Mouse (Mus musculus): ENCODE data around the gene Igf1r. TPM values are rescaled to one million over a fixed set of nuclear protein-coding genes. Genes with fewer than 3 reads are reported as not detected.

The Igf1r gene
- total and polyA plus RNA-seq, 3 experiments: 5.6 to 14.4 (median 12.3) TPM

DNA sequence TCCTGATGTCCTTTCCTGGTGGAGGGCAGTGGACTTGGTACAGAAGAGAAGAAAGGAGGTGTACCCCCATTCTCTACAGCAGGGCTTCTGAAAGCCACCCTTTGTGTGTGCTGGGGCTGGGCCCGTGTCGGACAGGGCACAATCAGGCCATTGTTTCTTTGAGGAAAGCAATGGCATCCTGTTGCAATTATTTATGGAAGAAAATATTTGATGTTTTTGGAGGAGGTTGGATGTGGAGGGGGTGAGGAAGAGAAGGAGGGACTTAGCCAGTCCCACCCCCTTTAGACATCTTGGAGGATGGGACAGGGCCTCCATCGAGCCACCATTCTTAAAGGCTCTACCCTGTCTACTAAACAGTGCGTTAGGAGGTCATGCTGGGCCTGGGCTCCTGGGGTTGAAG is 142.9 kb downstream of the Igf1r start:
- 73% methylated on average over 4 of the region's 4 CpGs for WGBS

DNA sequence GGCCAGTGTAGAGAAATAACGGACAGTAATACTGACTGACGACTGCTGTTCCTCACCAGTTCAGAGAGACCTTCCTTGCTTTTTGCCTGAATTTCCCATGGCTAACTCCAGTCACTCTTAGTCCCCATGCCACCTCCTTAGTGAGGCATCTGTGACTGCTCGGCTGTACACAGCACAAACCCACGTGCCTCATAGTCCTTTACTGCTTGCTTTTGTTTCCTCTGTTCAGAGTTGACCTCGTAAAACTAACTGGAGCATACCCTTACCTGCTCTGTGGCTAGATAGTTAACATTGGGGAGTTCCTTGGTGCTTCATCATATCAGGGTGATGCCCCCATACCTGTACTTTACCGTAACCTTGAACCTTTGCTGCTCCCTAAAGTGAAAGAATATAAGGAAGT is 143.8 kb downstream of the Igf1r start:
- 86% methylated on average over 6 of the region's 6 CpGs for WGBS
- TF ChIP-seq CTCF (IDR thresholded peaks at IDR 0.05) (no peak), POLR2A (IDR thresholded peaks at IDR 0.05; ENCODE audit: insufficient read depth, low read depth, low read length) (no peak)
- DNase-seq: no peak
- H3K79me2 ChIP-seq (replicated peaks; ENCODE audit: control insufficient read depth, insufficient read depth, low read length): peaks cover 3% of the 10 kb centered on the region; the same call in 1 of the 2 replicates
- intact Hi-C loops (cut with DNase I): no loop called here
- H3K9ac ChIP-seq (ENCODE audit: low read depth, low read length): no peak overlapping the region
- H3K36me3 ChIP-seq (ENCODE audit: control insufficient read depth, insufficient read depth, low read length): no peaks in the 10 kb centered on the region
- H3K27ac ChIP-seq: no peak overlapping the region
- H3K4me3 ChIP-seq: no peak overlapping the region
- peaks cover 3% of the 10 kb centered on the region; the same call in 1 of the 2 replicates for H3K4me1 ChIP-seq (ENCODE audit: control insufficient read depth, insufficient read depth, low read length)
- H3K27me3 ChIP-seq (ENCODE audit: control insufficient read depth, insufficient read depth, low read length): no peaks in the 10 kb centered on the region

More for the DNA sequence above, 142.9 kb downstream of the Igf1r start:
- Histone ChIP-seq H3K9ac (ENCODE audit: low read depth, low read length) (no peak overlapping the region), H3K36me3 (ENCODE audit: control insufficient read depth, insufficient read depth, low read length) (no peaks in the 10 kb centered on the region), H3K79me2 (replicated peaks; ENCODE audit: control insufficient read depth, insufficient read depth, low read length) (peaks cover 3% of the 10 kb centered on the region; the same call in 1 of the 2 replicates), H3K27ac (no peak overlapping the region), H3K4me3 (no peak overlapping the region), H3K27me3 (ENCODE audit: control insufficient read depth, insufficient read depth, low read length) (no peaks in the 10 kb centered on the region), H3K4me1 (ENCODE audit: control insufficient read depth, insufficient read depth, low read length) (peaks cover 3% of the 10 kb centered on the region; the same call in 1 of the 2 replicates)
- intact Hi-C loops (cut with DNase I): no loop called here
- TF ChIP-seq CTCF (IDR thresholded peaks at IDR 0.05) (no peak), EP300 (IDR thresholded peaks at IDR 0.05; ENCODE audit: insufficient read depth, low read depth, low read length) (no peak), POLR2A (IDR thresholded peaks at IDR 0.05; ENCODE audit: insufficient read depth, low read depth, low read length) (no peak)
- DNase-seq: no peak

DNA sequence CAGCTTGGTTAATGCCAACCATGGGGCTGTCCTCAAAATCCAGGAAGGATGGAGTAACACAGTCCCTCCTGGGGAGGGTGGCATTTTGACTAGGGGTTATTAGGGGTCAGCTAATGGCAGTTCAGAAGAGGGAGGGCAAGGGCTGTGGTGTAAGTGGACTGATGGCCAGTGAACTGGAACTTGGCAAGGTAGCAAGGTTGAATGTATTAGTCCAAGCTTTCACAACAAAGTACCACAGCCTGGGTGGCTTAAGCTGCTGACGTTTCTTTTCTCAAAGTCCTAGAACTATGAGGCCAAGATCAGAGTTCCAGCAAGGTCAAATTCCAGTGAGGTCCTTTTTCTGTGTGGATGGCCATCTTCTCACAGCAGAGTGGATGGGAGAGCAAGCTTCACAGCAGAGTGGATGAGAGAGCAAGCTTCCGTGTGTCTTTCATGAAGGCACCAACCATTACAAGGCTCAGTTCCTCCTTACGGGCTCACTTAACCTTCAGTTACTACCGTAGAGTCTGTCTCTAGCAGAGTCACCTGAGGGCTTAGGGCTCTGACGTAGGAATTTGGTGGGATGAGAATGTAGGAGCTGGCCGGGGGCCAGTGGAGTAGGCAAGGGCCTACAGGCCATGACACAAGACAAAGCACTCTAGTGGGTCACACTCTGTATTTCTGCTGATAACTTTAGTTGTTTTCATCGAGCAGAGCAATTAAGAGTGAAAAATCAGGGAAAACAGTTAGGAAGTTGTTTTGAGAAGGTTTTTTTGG is 144.6 kb downstream of the Igf1r start:
- Histone ChIP-seq H3K4me1 (ENCODE audit: control insufficient read depth, insufficient read depth, low read length) (peaks cover 3% of the 10 kb centered on the region; the same call in 1 of the 2 replicates), H3K4me3 (no peak overlapping the region), H3K9ac (ENCODE audit: low read depth, low read length) (no peak overlapping the region), H3K27me3 (ENCODE audit: control insufficient read depth, insufficient read depth, low read length) (no peaks in the 10 kb centered on the region), H3K79me2 (replicated peaks; ENCODE audit: control insufficient read depth, insufficient read depth, low read length) (peaks cover 3% of the 10 kb centered on the region; the same call in 1 of the 2 replicates), H3K27ac (no peak overlapping the region), H3K36me3 (ENCODE audit: control insufficient read depth, insufficient read depth, low read length) (no peaks in the 10 kb centered on the region)
- TF ChIP-seq POLR2A (IDR thresholded peaks at IDR 0.05; ENCODE audit: insufficient read depth, low read depth, low read length) (no peak), EP300 (IDR thresholded peaks at IDR 0.05; ENCODE audit: insufficient read depth, low read depth, low read length) (no peak), CTCF (IDR thresholded peaks at IDR 0.05) (no peak)
- DNase-seq: no peak
- WGBS: 82% methylated on average over 7 of the region's 7 CpGs
- intact Hi-C loops (cut with DNase I): no loop called here

DNA sequence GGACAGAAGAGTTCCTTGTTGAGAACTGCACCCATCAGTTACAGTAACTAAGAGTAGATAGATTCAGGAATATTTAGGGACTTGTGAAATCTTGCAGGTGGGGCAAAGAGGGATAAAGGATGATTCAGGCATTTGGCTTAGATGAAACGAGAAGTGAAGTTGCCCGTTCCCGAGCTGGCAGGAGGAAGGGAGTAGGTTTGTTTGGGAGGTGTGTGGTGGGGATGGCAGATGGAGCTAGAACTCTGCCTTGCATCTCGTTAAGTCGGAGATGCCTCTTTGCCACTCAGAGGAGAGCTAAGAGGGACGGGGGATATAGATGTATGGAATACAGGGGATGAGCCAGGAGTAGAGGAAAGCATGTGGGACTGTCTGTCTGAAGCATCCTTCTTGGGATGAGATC is 145.5 kb downstream of the Igf1r start:
- H3K9ac ChIP-seq (ENCODE audit: low read depth, low read length): no peak overlapping the region
- H3K27me3 ChIP-seq (ENCODE audit: control insufficient read depth, insufficient read depth, low read length): no peaks in the 10 kb centered on the region
- WGBS: 89% methylated on average over 6 of the region's 6 CpGs
- H3K4me1 ChIP-seq (ENCODE audit: control insufficient read depth, insufficient read depth, low read length): peaks cover 5% of the 10 kb centered on the region
- no peak for DNase-seq
- H3K36me3 ChIP-seq (ENCODE audit: control insufficient read depth, insufficient read depth, low read length): no peaks in the 10 kb centered on the region
- peaks cover 3% of the 10 kb centered on the region; the same call in 1 of the 2 replicates for H3K79me2 ChIP-seq (replicated peaks; ENCODE audit: control insufficient read depth, insufficient read depth, low read length)
- intact Hi-C loops (cut with DNase I): no loop called here
- no peak for TF ChIP-seq POLR2A (IDR thresholded peaks at IDR 0.05; ENCODE audit: insufficient read depth, low read depth, low read length)
- TF ChIP-seq CTCF (IDR thresholded peaks at IDR 0.05): no peak
- no peak for TF ChIP-seq EP300 (IDR thresholded peaks at IDR 0.05; ENCODE audit: insufficient read depth, low read depth, low read length)
- H3K4me3 ChIP-seq: no peak overlapping the region
- H3K27ac ChIP-seq: no peak overlapping the region

DNA sequence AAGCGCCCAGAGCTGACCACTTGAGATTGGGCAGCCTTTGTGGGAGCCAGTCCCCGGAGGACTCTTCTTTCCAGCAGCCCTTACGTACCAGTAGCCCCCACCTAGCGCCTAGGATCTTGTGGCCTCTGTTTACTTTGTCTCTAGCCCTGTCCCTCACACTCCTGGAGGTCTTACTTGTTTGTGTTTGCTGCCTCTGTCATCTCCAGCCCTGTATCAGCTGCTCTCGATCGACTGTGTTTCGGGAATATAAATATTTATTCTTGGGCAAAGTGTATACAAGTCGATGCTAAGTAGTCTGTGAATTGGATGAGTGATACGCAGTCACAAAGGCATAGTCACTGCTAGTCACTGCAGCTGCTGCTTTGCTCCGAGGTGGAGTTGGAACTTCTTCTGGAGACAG is 147.8 kb downstream of the Igf1r start:
- peaks cover 3% of the 10 kb centered on the region; the same call in 1 of the 2 replicates for H3K79me2 ChIP-seq (replicated peaks; ENCODE audit: control insufficient read depth, insufficient read depth, low read length)
- no peak overlapping the region for H3K27ac ChIP-seq
- no peaks in the 10 kb centered on the region for H3K27me3 ChIP-seq (ENCODE audit: control insufficient read depth, insufficient read depth, low read length)
- H3K4me3 ChIP-seq: no peak overlapping the region
- 86% methylated on average over 10 of the region's 10 CpGs for WGBS
- H3K4me1 ChIP-seq (ENCODE audit: control insufficient read depth, insufficient read depth, low read length): peaks cover 6% of the 10 kb centered on the region
- H3K36me3 ChIP-seq (ENCODE audit: control insufficient read depth, insufficient read depth, low read length): no peaks in the 10 kb centered on the region
- intact Hi-C loops (cut with DNase I): no loop called here
- H3K9ac ChIP-seq (ENCODE audit: low read depth, low read length): no peak overlapping the region
- TF ChIP-seq POLR2A (IDR thresholded peaks at IDR 0.05; ENCODE audit: insufficient read depth, low read depth, low read length): no peak
- TF ChIP-seq CTCF (IDR thresholded peaks at IDR 0.05): no peak
- no peak for TF ChIP-seq EP300 (IDR thresholded peaks at IDR 0.05; ENCODE audit: insufficient read depth, low read depth, low read length)
- no peak for DNase-seq

DNA sequence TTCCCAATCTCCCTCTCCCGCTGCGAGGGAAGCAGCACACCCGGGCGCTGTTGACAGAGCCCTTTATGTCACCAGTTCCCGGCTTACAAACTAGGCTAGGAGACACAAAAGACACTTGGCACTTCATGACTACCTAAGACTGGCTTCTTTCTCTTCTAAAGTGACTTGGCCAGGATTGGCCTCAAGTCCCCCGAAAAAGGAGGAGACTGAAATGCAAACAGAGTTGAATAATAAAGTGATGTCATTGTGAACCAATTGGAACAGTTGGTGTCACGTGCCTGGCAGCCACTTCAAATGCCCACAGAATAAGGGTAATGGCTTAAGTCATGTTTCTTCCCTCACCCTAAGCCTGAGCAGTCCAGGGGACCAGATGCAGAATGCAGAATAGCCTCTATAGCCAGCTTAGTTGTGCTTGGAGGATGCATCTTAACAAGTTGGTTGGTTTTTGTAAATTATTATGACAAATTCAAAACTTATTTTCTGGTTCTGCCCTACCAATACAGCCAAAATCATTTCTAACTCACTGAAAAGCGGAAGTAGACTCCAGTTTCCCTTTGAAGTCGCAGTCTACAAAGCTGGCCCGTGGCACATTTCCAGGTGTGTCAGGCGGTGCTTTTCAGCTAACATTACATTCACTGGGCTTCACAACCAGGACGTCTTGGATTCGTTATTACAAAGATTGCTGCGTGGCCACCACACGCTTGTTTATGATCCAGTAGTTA is 150.0 kb downstream of the Igf1r start:
- TF ChIP-seq EP300 (IDR thresholded peaks at IDR 0.05; ENCODE audit: insufficient read depth, low read depth, low read length): no peak
- no peak for TF ChIP-seq CTCF (IDR thresholded peaks at IDR 0.05)
- TF ChIP-seq POLR2A (IDR thresholded peaks at IDR 0.05; ENCODE audit: insufficient read depth, low read depth, low read length): no peak
- no peak overlapping the region for H3K27ac ChIP-seq
- intact Hi-C loops (cut with DNase I): no loop called here
- peaks cover 4% of the 10 kb centered on the region for H3K4me1 ChIP-seq (ENCODE audit: control insufficient read depth, insufficient read depth, low read length)
- no peaks in the 10 kb centered on the region for H3K36me3 ChIP-seq (ENCODE audit: control insufficient read depth, insufficient read depth, low read length)
- H3K27me3 ChIP-seq (ENCODE audit: control insufficient read depth, insufficient read depth, low read length): no peaks in the 10 kb centered on the region
- no peak overlapping the region; the same call in 1 of the 2 replicates for H3K4me3 ChIP-seq
- no peak overlapping the region for H3K9ac ChIP-seq (ENCODE audit: low read depth, low read length)
- H3K79me2 ChIP-seq (replicated peaks; ENCODE audit: control insufficient read depth, insufficient read depth, low read length): peaks cover 3% of the 10 kb centered on the region; the same call in 1 of the 2 replicates
- peak; percentile 48 to 57 for DNase-seq
- WGBS: 44% methylated on average over 15 of the region's 15 CpGs
